Mouse (Mus musculus) forebrain, embryonic 13.5 days (tissue): ENCODE results near the gene Bphl. TPM values are rescaled to one million over a fixed set of nuclear protein-coding genes. Genes with fewer than 3 reads are reported as not detected.

Experiments used
- ATAC-seq: fragments of 200-750 bp; cut with Nextera tagmentation; 2 replicates; pipeline ENCODE4 v1.8.0; 2017
- H3K27ac ChIP-seq: fragments of 300-500 bp; sonication (generic); 2 replicates; pipeline ENCODE4 v1.5.1; 2015; ENCODE audit warnings: inconsistent platforms, mild to moderate bottlenecking, moderate library complexity
- H3K27me3 ChIP-seq: fragments of 300-500 bp; sonication (generic); 2 replicates; pipeline ENCODE4 v1.6.1; 2015; ENCODE audit warnings: mild to moderate bottlenecking, inconsistent platforms
- H3K36me3 ChIP-seq: fragments of 300-500 bp; sonication (generic); 2 replicates; pipeline ENCODE4 v1.6.1; 2015; ENCODE audit warnings: mild to moderate bottlenecking, inconsistent platforms; ENCODE audit not compliant: poor library complexity, severe bottlenecking
- H3K4me1 ChIP-seq: fragments of 300-500 bp; sonication (generic); 2 replicates; pipeline ENCODE4 v1.6.1; 2015; ENCODE audit warnings: inconsistent platforms
- H3K4me2 ChIP-seq: fragments of 300-500 bp; sonication (generic); 2 replicates; pipeline ENCODE4 v1.6.1; 2015; ENCODE audit warnings: inconsistent platforms, mild to moderate bottlenecking, moderate library complexity
- H3K4me3 ChIP-seq: fragments of 300-500 bp; sonication (generic); 2 replicates; pipeline ENCODE4 v1.5.1; 2015; ENCODE audit warnings: mild to moderate bottlenecking, inconsistent platforms
- H3K9ac ChIP-seq: fragments of 300-500 bp; sonication (generic); 2 replicates; pipeline ENCODE4 v1.6.1; 2015; ENCODE audit warnings: mild to moderate bottlenecking, inconsistent platforms
- H3K9me3 ChIP-seq: fragments of 300-500 bp; sonication (generic); replicated peaks from 2 replicates; pipeline ENCODE4 v1.6.1; 2016; ENCODE audit warnings: inconsistent platforms
- WGBS: fragments of 180-500 bp; shearing (Covaris S2); methylation state at CpG from one replicate; pipeline ENCODE4 v1.1.7; 2015; 5-methylcytosine and 5-hydroxymethylcytosine counted together
- polyA plus RNA-seq: library from polyadenylated mRNA; unstranded; fragments of >200 nt; fragmentation: Nextera tagmentation; extraction: Ambion mirVana; gene quantifications from 2 replicates; pipeline ENCODE4 v1.2.1, GENCODE M21; 2015

Gene Bphl
- polyA plus RNA-seq, 1 experiment from 2014 or later: 36.5 TPM

DNA sequence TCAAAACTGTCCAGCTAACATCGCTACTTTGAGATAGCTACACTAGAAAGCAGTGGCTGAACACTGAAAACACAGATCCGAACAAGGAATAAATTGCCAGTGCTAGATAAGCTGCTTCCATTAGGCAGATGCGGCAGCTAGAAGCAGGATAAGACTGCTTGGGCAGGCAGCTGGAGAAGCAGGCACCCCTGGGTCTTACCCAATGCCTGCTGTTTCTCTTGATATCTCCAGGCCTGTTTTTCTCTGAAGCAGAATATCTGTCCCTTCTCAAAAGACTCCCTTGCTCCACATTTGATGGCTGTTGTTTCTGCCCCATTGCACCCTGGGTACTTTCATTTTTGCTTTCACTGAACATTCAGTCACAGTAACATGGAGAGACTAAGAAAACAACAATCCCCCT, 63.3 kb downstream of the Bphl start:
- H3K27me3 ChIP-seq: no peaks in the 10 kb centered on the region
- H3K36me3 ChIP-seq: no peaks in the 10 kb centered on the region
- 90% methylated on average over 3 of the region's 3 CpGs for WGBS
- no peak for ATAC-seq
- no peak overlapping the region for H3K27ac ChIP-seq
- H3K9me3 ChIP-seq: 0 out of 2 replicates have a peak, but pooled peaks cover 3% of the 10 kb centered on the region
- H3K4me3 ChIP-seq: no peak overlapping the region
- no peak overlapping the region for H3K4me2 ChIP-seq
- H3K4me1 ChIP-seq: peaks cover 15% of the 10 kb centered on the region
- H3K9ac ChIP-seq: no peak overlapping the region

- Histone ChIP-seq H3K4me1 (peaks cover 10% of the 10 kb centered on the region), H3K9ac (no peak overlapping the region), H3K27ac (no peak overlapping the region), H3K36me3 (no peaks in the 10 kb centered on the region), H3K4me3 (no peak overlapping the region), H3K9me3 (0 out of 2 replicates have a peak, but pooled peaks cover 3% of the 10 kb centered on the region), H3K27me3 (no peaks in the 10 kb centered on the region), H3K4me2 (no peak overlapping the region)
- ATAC-seq: no peak
- 94% methylated on average over 10 of the region's 10 CpGs for WGBS
Measured at GRCm38 (mm10) chr13:34101247-34101646, 63.9 kb downstream of the Bphl start.

GRCm38 (mm10) chr13:34101908-34102307, 64.5 kb downstream of the Bphl start:
- H3K4me3 ChIP-seq: no peak overlapping the region
- no peak overlapping the region for H3K9ac ChIP-seq
- H3K27ac ChIP-seq: no peak overlapping the region
- 0 out of 2 replicates have a peak, but pooled peaks cover 3% of the 10 kb centered on the region for H3K9me3 ChIP-seq
- ATAC-seq: no peak
- H3K4me2 ChIP-seq: no peak overlapping the region
- WGBS: 74% methylated on average over 9 of the region's 9 CpGs
- H3K27me3 ChIP-seq: no peaks in the 10 kb centered on the region
- H3K36me3 ChIP-seq: no peaks in the 10 kb centered on the region
- H3K4me1 ChIP-seq: peaks cover 4% of the 10 kb centered on the region

GRCm38 (mm10) chr13:34105364-34105763, 68.0 kb downstream of the Bphl start:
- 80% methylated on average over 1 of the region's 1 CpGs for WGBS
- H3K36me3 ChIP-seq: no peaks in the 10 kb centered on the region

DNA sequence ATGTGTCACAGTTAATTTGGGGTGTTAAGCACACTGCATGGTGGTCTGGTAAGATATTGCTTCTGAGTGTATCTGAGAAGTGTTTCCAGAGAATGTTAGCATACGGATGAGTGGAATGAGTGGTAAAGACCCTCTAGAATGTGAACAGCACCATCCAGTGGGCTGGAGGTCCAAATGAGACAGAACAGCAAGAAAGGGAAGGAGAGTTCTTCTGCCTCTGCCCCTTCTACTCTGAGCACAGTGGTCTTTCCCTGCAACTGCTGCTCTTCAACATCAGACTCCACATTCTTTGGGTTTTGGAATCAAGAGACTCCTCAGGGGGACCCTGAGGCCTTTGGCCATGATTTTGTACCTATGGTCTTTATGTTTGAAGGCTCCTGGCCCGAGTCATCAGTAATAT, 68.9 kb downstream of the Bphl start:
- 91% methylated on average over 2 of the region's 2 CpGs for WGBS
- no peak overlapping the region for H3K4me2 ChIP-seq
- H3K4me1 ChIP-seq: 0 out of 2 replicates have a peak, but pooled peaks cover 4% of the 10 kb centered on the region
- no peaks in the 10 kb centered on the region for H3K36me3 ChIP-seq
- no peaks in the 10 kb centered on the region for H3K27me3 ChIP-seq
- H3K9ac ChIP-seq: no peak overlapping the region
- H3K27ac ChIP-seq: no peak overlapping the region
- ATAC-seq: no peak
- H3K4me3 ChIP-seq: no peak overlapping the region
- H3K9me3 ChIP-seq: no peaks in the 10 kb centered on the region

More at GRCm38 (mm10) chr13:34105364-34105763, 68.0 kb downstream of the Bphl start:
- Histone ChIP-seq H3K9ac (no peak overlapping the region), H3K9me3 (no peaks in the 10 kb centered on the region), H3K27ac (no peak overlapping the region), H3K4me3 (no peak overlapping the region), H3K4me2 (no peak overlapping the region), H3K4me1 (0 out of 2 replicates have a peak, but pooled peaks cover 4% of the 10 kb centered on the region), H3K27me3 (no peaks in the 10 kb centered on the region)
- ATAC-seq: no peak

- no peak for ATAC-seq
- H3K9ac ChIP-seq: no peak overlapping the region
- no peaks in the 10 kb centered on the region for H3K36me3 ChIP-seq
- H3K27ac ChIP-seq: no peak overlapping the region
- H3K9me3 ChIP-seq: no peaks in the 10 kb centered on the region
- no peaks in the 10 kb centered on the region for H3K27me3 ChIP-seq
- no peak overlapping the region for H3K4me2 ChIP-seq
- 100% methylated on average over 1 of the region's 1 CpGs for WGBS
- H3K4me3 ChIP-seq: no peak overlapping the region
- 0 out of 2 replicates have a peak, but pooled peaks cover 4% of the 10 kb centered on the region for H3K4me1 ChIP-seq
Measured at GRCm38 (mm10) chr13:34106999-34107398, 69.6 kb downstream of the Bphl start.

DNA sequence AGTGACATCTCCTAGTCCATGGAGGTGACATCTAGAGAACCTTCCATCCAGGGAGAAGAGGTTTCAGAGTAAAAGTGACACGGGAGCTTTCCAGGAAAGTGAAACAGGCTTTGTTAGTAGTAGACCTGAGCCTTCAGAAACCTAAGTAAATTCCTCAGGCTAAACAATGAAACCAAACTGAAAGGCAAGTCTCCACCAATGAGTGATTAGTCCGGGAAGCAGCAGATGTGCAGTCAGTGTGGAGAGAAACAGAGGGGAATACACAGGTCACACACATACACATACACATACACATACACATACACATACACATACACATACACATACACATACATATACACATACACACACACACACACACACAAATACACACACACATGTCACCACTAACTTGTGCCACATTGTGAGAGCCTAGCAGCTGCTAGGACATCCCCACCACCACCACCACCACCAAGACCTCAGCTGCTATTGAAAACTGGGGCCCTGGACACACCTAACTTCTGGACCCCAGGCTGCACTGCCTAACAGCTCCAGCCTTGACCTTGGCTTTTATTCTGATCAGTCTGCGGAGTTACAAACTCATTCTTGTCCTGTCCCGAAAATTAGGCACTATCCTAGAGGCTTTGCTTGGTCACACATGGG, 71.8 kb downstream of the Bphl start:
- Histone ChIP-seq H3K4me3 (no peak overlapping the region), H3K27ac (no peak overlapping the region), H3K4me1 (0 out of 2 replicates have a peak, but pooled peaks cover 4% of the 10 kb centered on the region), H3K9me3 (no peaks in the 10 kb centered on the region), H3K27me3 (no peaks in the 10 kb centered on the region), H3K36me3 (0 out of 2 replicates have a peak, but pooled peaks cover 3% of the 10 kb centered on the region), H3K4me2 (no peak overlapping the region), H3K9ac (no peak overlapping the region)
- ATAC-seq: no peak
- WGBS: 70% methylated on average over 4 of the region's 4 CpGs

DNA sequence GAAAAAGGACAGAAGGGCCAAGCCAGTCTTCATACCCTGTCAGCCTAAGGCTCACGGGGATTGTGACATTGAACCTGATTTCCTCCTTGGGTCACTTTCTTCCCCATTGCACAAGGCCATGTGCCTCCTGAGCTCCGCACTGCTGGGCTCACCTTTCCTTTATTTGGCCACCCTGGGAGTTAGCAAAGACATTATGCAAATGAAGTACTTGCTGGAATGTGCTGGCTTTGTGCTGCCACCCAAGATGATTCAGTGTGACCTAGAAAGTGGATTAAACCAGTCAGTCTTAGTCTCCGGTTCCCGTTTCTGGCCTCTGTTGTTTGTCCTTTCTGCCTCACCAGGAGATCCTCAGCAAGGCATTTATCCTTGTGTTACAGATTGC, 72.3 kb downstream of the Bphl start:
- H3K4me3 ChIP-seq: no peak overlapping the region
- H3K9me3 ChIP-seq: no peaks in the 10 kb centered on the region
- H3K27ac ChIP-seq: no peak overlapping the region
- no peaks in the 10 kb centered on the region for H3K27me3 ChIP-seq
- 0 out of 2 replicates have a peak, but pooled peaks cover 3% of the 10 kb centered on the region for H3K36me3 ChIP-seq
- 0 out of 2 replicates have a peak, but pooled peaks cover 4% of the 10 kb centered on the region for H3K4me1 ChIP-seq
- H3K4me2 ChIP-seq: no peak overlapping the region
- no peak overlapping the region for H3K9ac ChIP-seq
- ATAC-seq: no peak
- 20% methylated on average over 4 of the region's 4 CpGs for WGBS

GRCm38 (mm10) chr13:34111019-34111418, 73.6 kb downstream of the Bphl start:
- 80% methylated on average over 5 of the region's 5 CpGs for WGBS
- H3K9me3 ChIP-seq: no peaks in the 10 kb centered on the region
- H3K27me3 ChIP-seq: no peaks in the 10 kb centered on the region
- no peak overlapping the region for H3K4me3 ChIP-seq
- no peak overlapping the region for H3K4me2 ChIP-seq
- H3K4me1 ChIP-seq: 0 out of 2 replicates have a peak, but pooled peaks cover 4% of the 10 kb centered on the region
- H3K9ac ChIP-seq: no peak overlapping the region
- H3K27ac ChIP-seq: no peak overlapping the region
- H3K36me3 ChIP-seq: 0 out of 2 replicates have a peak, but pooled peaks cover 3% of the 10 kb centered on the region
- ATAC-seq: no peak

- no peak overlapping the region for H3K4me3 ChIP-seq
- 86% methylated on average over 3 of the region's 3 CpGs for WGBS
- no peaks in the 10 kb centered on the region for H3K9me3 ChIP-seq
- H3K9ac ChIP-seq: no peak overlapping the region
- no peak overlapping the region for H3K27ac ChIP-seq
- peaks cover 3% of the 10 kb centered on the region; the same call in 1 of the 2 replicates for H3K36me3 ChIP-seq
- H3K27me3 ChIP-seq: no peaks in the 10 kb centered on the region
- 0 out of 2 replicates have a peak, but pooled peaks cover 4% of the 10 kb centered on the region for H3K4me1 ChIP-seq
- H3K4me2 ChIP-seq: no peak overlapping the region
- no peak for ATAC-seq
Measured at GRCm38 (mm10) chr13:34111878-34112277, 74.5 kb downstream of the Bphl start.

DNA sequence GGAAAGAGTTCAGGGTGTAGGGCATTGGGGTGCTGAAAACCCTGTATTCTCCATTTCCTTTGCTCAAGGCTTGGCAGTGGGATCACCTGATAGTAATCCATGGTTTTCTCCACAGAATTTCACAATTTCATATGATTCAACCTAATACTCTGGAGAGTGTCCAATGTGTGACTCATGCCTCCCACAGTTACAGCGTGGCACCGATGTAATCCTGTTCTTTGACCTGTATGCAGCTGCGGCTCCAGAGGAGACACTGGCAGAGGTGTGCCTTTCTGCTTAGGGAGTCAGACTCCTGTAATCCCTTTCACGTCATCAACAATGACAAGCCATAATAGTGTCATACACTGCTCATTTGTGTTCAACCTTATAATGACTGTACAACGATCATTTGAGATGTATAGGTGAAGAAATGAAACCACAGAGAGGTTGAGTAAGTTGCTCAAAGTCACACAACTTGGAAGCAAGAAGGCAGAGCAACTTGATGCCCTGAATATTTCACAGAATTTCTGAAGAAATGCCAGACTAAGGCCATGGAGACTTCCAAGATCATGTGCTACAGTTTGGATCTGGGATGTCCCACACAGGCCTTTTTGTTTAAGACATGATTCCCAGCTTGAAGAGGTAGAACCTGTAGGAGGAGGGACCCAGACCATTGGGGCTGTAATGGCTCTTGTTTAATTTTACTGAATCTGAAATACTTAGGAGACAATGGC, 75.1 kb downstream of the Bphl start:
- Histone ChIP-seq H3K4me2 (no peak overlapping the region), H3K4me3 (no peak overlapping the region), H3K9ac (no peak overlapping the region), H3K36me3 (peaks cover 3% of the 10 kb centered on the region; the same call in 1 of the 2 replicates), H3K27me3 (no peaks in the 10 kb centered on the region), H3K9me3 (no peaks in the 10 kb centered on the region), H3K27ac (no peak overlapping the region), H3K4me1 (0 out of 2 replicates have a peak, but pooled peaks cover 4% of the 10 kb centered on the region)
- WGBS: 87% methylated on average over 5 of the region's 5 CpGs
- ATAC-seq: no peak

GRCm38 (mm10) chr13:34113086-34113485, 75.7 kb downstream of the Bphl start:
- Histone ChIP-seq H3K4me1 (0 out of 2 replicates have a peak, but pooled peaks cover 4% of the 10 kb centered on the region), H3K36me3 (peaks cover 3% of the 10 kb centered on the region; the same call in 1 of the 2 replicates), H3K4me3 (no peak overlapping the region), H3K27ac (no peak overlapping the region), H3K4me2 (no peak overlapping the region), H3K27me3 (no peaks in the 10 kb centered on the region), H3K9ac (no peak overlapping the region), H3K9me3 (no peaks in the 10 kb centered on the region)
- WGBS: 91% methylated on average over 3 of the region's 3 CpGs
- ATAC-seq: no peak
